Mouse (Mus musculus) spleen, adult 2 months (tissue): ENCODE measurements around the gene Tipin.

ENCODE experiments used
- CTCF ChIP-seq: fragments of 200-500 bp; IDR thresholded peaks from 2 replicates; pipeline ENCODE4 v1.5.1; 2011; ENCODE audit warnings: mild to moderate bottlenecking, inconsistent platforms; ENCODE audit not compliant: insufficient read depth, insufficient read length, insufficient replicate concordance; ENCODE audit errors: extremely low read depth
- POLR2A ChIP-seq: fragments of 200-500 bp; IDR thresholded peaks from 2 replicates; pipeline ENCODE4 v1.6.1; 2011; ENCODE audit warnings: low read depth, low read length, inconsistent platforms

DNA sequence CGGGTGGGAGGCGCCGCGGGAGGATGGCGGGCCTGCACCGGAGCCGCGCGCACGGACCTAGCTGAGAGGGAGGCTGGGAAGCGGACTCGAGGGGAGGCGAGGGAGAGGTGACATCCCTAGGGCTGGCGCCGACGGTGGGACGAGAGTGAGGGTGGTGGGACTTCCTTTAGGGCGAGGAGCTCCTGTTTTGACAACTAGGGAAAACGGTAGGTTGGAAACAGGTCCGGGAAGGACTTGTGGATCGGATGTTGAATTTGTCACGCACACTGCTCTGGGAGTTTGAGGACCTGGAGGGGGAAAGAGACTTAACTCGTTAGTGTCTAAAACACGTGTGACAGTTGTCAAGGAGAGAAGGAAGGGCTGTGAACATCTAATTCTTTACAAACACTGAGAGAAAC is 399 bp downstream of the Tipin start:
- TF ChIP-seq CTCF (no peak), POLR2A (no peak)
